Mouse (Mus musculus): ENCODE data around the gene Gm2696.

DNA sequence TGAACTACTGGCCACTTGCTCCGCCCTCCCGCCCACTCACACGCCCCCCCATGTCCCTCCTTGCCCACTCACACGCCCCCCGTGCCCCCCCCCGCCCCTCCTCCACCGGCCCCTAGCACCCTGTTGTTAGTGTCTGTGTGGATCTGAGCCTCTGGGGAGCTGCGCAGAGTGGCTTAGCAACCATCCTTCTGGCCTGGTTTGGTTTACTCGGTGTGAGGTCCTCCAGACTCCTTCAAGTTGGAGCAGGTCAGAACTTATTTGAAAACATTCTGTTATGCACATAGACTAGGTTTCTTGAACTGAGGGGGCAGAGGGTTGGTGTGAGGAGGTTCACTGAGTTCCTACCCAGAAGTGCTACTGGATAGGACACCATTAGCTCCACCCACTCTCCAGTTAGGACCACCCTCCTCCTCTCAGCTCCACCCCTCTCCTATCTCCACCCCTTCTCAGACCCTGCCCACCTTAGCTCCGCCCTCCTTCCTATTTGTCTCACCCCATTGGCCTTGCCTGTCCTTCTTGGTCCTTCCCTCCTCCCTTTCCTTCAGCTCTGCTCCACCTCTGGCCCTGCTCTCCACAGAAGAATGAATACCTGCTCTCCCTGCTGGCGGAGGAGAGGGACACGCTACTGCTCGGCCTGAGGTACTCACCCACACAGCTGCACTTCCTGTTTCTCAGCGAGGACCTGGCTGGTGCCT, 49.7 kb downstream of the Gm2696 start:
- no peak for TF ChIP-seq CTCF (IDR thresholded peaks at IDR 0.05; ENCODE audit: control insufficient read depth, insufficient read depth, low read length)
- TF ChIP-seq POLR2A (IDR thresholded peaks at IDR 0.05; ENCODE audit: borderline replicate concordance, control insufficient read depth, low read depth, low read length): no peak

Data from bone marrow, adult 2 months (tissue).